Mouse (Mus musculus) CH12.LX (cell line): ENCODE data around the gene Smoc1. TPM values are rescaled to one million over a fixed set of nuclear protein-coding genes. Genes with fewer than 3 reads are reported as not detected.

Source experiments
- DNase-seq: peaks from one replicate; pipeline ENCODE4 v3.0.0-alpha.2; 2013; ENCODE audit errors: extremely low read depth
- H3K27ac ChIP-seq: 2 replicates; pipeline ENCODE4 v1.5.1; 2012; ENCODE audit warnings: low read depth, mild to moderate bottlenecking, control low read depth, moderate library complexity; ENCODE audit not compliant: insufficient read depth
- H3K27me3 ChIP-seq: replicated peaks from 2 replicates; pipeline ENCODE3; 2012; ENCODE audit warnings: inconsistent platforms
- H3K36me3 ChIP-seq, 2 experiments: replicated peaks in 1 of 2; 2 replicates each; pipeline versions ENCODE3 to v1.6.1; 2012; ENCODE audit warnings: inconsistent platforms in 1 of 2, low read length in 1 of 2, mild to moderate bottlenecking in 1 of 2, mixed read lengths in 1 of 2, moderate library complexity in 1 of 2; ENCODE audit not compliant: control insufficient read depth in 1 of 2, insufficient read depth in 1 of 2
- H3K4me1 ChIP-seq, 2 experiments: 2 replicates each; pipeline ENCODE4 v1.6.1; 2012; ENCODE audit warnings: inconsistent platforms in 1 of 2, moderate library complexity in 1 of 2; ENCODE audit not compliant: insufficient read depth in 2 of 2, control insufficient read depth in 1 of 2
- H3K4me2 ChIP-seq: 2 replicates; pipeline ENCODE4 v1.6.1; 2012; ENCODE audit warnings: low read depth, mild to moderate bottlenecking, control low read depth; ENCODE audit not compliant: poor library complexity, insufficient read depth, severe bottlenecking
- H3K4me3 ChIP-seq, 3 experiments: fragments of 150-350 bp in 1 of 3; sonication (generic) in 1 of 3; replicated peaks in 1 of 3; 2 replicates each; pipeline versions ENCODE3 to v1.5.1; 2011 to 2012; ENCODE audit warnings: low read depth in 2 of 3, low read length in 2 of 3, mild to moderate bottlenecking in 2 of 3, moderate library complexity in 2 of 3, control low read depth in 1 of 3, improper control_type of control experiment in 1 of 3, inconsistent platforms in 1 of 3, mixed read lengths in 1 of 3; ENCODE audit not compliant: poor library complexity in 1 of 3
- H3K79me2 ChIP-seq: replicated peaks from 2 replicates; pipeline ENCODE4 v1.6.1; 2012; ENCODE audit warnings: mild to moderate bottlenecking, moderate library complexity; ENCODE audit not compliant: control insufficient read depth, poor library complexity, insufficient read depth, severe bottlenecking; ENCODE audit errors: extremely low read depth
- H3K9ac ChIP-seq: 2 replicates; pipeline ENCODE4 v1.6.1; 2012; ENCODE audit warnings: low read depth, mild to moderate bottlenecking, control low read depth, moderate library complexity; ENCODE audit not compliant: insufficient read depth
- H3K9me3 ChIP-seq: replicated peaks from 2 replicates; pipeline ENCODE3; 2012; ENCODE audit warnings: low read length, inconsistent platforms, mixed read lengths
- BHLHE40 ChIP-seq: IDR thresholded peaks from 2 replicates; pipeline ENCODE4 v1.6.1; 2011; ENCODE audit warnings: mild to moderate bottlenecking, low read depth, low read length, improper control_type of control experiment
- CHD1 ChIP-seq: IDR thresholded peaks from 2 replicates; pipeline ENCODE4 v1.6.1; 2012; ENCODE audit warnings: low read depth, low read length, improper control_type of control experiment, inconsistent platforms
- CTCF ChIP-seq, 2 experiments: IDR thresholded peaks in 1 of 2; conservative IDR thresholded peaks in 1 of 2; 2 replicates each; pipeline ENCODE4 v1.5.1; 2011 to 2012; ENCODE audit warnings: low read depth in 2 of 2, low read length in 2 of 2, improper control_type of control experiment in 1 of 2, inconsistent platforms in 1 of 2, mild to moderate bottlenecking in 1 of 2, moderate library complexity in 1 of 2
- ELF1 ChIP-seq: IDR thresholded peaks from 2 replicates; pipeline ENCODE4 v1.6.1; 2014; ENCODE audit warnings: low read depth, mild to moderate bottlenecking, inconsistent platforms, low read length, improper control_type of control experiment
- ETS1 ChIP-seq: conservative IDR thresholded peaks from 2 replicates; pipeline ENCODE4 v1.6.1; 2012; ENCODE audit warnings: low read depth, mild to moderate bottlenecking, inconsistent platforms, low read length, improper control_type of control experiment, moderate library complexity
- GABPA ChIP-seq: IDR thresholded peaks from 2 replicates; pipeline ENCODE4 v1.6.1; 2012; ENCODE audit warnings: low read depth, low read length, improper control_type of control experiment, inconsistent platforms; ENCODE audit not compliant: insufficient replicate concordance
- HCFC1 ChIP-seq: IDR thresholded peaks from 2 replicates; pipeline ENCODE4 v1.6.1; 2012; ENCODE audit warnings: low read depth, mild to moderate bottlenecking, inconsistent platforms, low read length, improper control_type of control experiment
- IRF4 ChIP-seq: IDR thresholded peaks from 2 replicates; pipeline ENCODE4 v1.6.1; 2014; ENCODE audit warnings: low read depth, mild to moderate bottlenecking, inconsistent platforms, low read length, improper control_type of control experiment
- JUND ChIP-seq: conservative IDR thresholded peaks from 2 replicates; pipeline ENCODE4 v1.6.1; 2011; ENCODE audit warnings: low read depth, low read length, improper control_type of control experiment
- MAFK ChIP-seq: IDR thresholded peaks from 2 replicates; pipeline ENCODE4 v1.6.1; 2011; ENCODE audit warnings: low read length, improper control_type of control experiment; ENCODE audit not compliant: insufficient replicate concordance
- MXI1 ChIP-seq: IDR thresholded peaks from 2 replicates; pipeline ENCODE4 v1.6.1; 2011; ENCODE audit warnings: mild to moderate bottlenecking, low read depth, low read length, improper control_type of control experiment
- MYC ChIP-seq: IDR thresholded peaks from 2 replicates; pipeline ENCODE4 v1.6.1; 2011; ENCODE audit warnings: low read depth, mild to moderate bottlenecking, improper control_type of control experiment, low read length
- NRF1 ChIP-seq: IDR thresholded peaks from 2 replicates; pipeline ENCODE4 v1.6.1; 2014; ENCODE audit warnings: low read depth, mild to moderate bottlenecking, inconsistent platforms, low read length, improper control_type of control experiment, moderate library complexity
- PAX5 ChIP-seq: IDR thresholded peaks from 2 replicates; pipeline ENCODE4 v1.6.1; 2012; ENCODE audit warnings: low read length, inconsistent platforms, mixed read lengths
- POLR2AphosphoS2 ChIP-seq: IDR thresholded peaks from 2 replicates; pipeline ENCODE4 v1.6.1; 2011; ENCODE audit warnings: low read depth, low read length, improper control_type of control experiment
- RAD21 ChIP-seq: IDR thresholded peaks from 2 replicates; pipeline ENCODE4 v1.6.1; 2011; ENCODE audit warnings: low read depth, mild to moderate bottlenecking, low read length, improper control_type of control experiment, moderate library complexity
- SIN3A ChIP-seq: IDR thresholded peaks from 2 replicates; pipeline ENCODE4 v1.6.1; 2012; ENCODE audit warnings: low read length, improper control_type of control experiment, inconsistent platforms
- TBP ChIP-seq: conservative IDR thresholded peaks from 2 replicates; pipeline ENCODE4 v1.6.1; 2011; ENCODE audit warnings: low read depth, low read length, improper control_type of control experiment
- USF1 ChIP-seq: IDR thresholded peaks from 2 replicates; pipeline ENCODE4 v1.6.1; 2014; ENCODE audit warnings: low read depth, mild to moderate bottlenecking, inconsistent platforms, low read length, improper control_type of control experiment
- USF2 ChIP-seq: conservative IDR thresholded peaks from 2 replicates; pipeline ENCODE4 v1.6.1; 2011; ENCODE audit warnings: low read depth, low read length, improper control_type of control experiment
- ZKSCAN1 ChIP-seq: IDR thresholded peaks from 2 replicates; pipeline ENCODE4 v1.6.1; 2012; ENCODE audit warnings: low read depth, inconsistent platforms, low read length, improper control_type of control experiment, borderline replicate concordance
- ZMIZ1 ChIP-seq: IDR thresholded peaks from 2 replicates; pipeline ENCODE4 v1.6.1; 2012; ENCODE audit warnings: low read depth, mild to moderate bottlenecking, inconsistent platforms, low read length, improper control_type of control experiment
- dilution Hi-C: fragments of 300-500 bp; cut with MboI; formaldehyde crosslinking; loops from 2 replicates; pipeline ENCODE4 v1.14.3; 2020; ENCODE audit warnings: low sequenced_read_pairs; ENCODE audit not compliant: extremely low pct_unique_long_range_greater_than_20kb, extremely low pct_ligation_motif_present
- in situ Hi-C: fragments of 300-500 bp; cut with MboI; formaldehyde crosslinking; loops from 3 replicates; pipeline ENCODE4 v1.14.3; 2019; ENCODE audit warnings: low sequenced_read_pairs, low pct_ligation_motif_present, low pct_unique_long_range_greater_than_20kb, mixed read lengths
- polyA plus RNA-seq: library from polyadenylated mRNA; unstranded; fragments of >175 nt; gene quantifications from 2 replicates; pipeline ENCODE4 v1.2.1, GENCODE M21; 2012; ENCODE audit warnings: low read depth; ENCODE audit not compliant: insufficient read length
- total RNA-seq, 2 experiments: library from RNA; depleted of rRNA; stranded (reverse); fragments of 300-350 nt in 1 of 2; fragments of >200 nt in 1 of 2; gene quantifications; 2 replicates each; pipeline ENCODE4 v1.2.3; 2012 to 2014

Smoc1 gene
- total and polyA plus RNA-seq, 3 experiments, result 11.0 to 23.0 (median 11.6) TPM

DNA sequence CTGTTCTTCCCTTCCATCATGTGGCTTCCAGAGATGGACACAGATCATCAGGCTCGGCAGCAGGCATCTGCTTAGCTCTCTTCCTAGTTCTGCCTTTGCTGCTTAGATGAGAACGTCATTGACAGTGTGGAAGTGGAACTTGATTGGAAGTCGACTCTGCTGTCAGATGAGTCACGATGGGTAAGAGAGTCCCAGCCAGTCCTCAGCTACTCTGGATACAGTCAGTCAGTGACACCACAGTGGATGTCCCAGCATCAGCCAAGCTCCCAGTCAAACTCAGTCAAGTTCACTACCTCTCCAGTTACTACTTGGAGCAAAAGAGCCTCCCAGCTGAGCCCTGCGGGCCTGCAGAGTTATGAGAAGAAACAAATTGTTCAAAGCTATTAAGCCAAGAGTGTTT lies 72.6 kb downstream of the Smoc1 start:
- in situ Hi-C loops, result no loop called here
- Histone ChIP-seq H3K27ac (no peak overlapping the region), H3K4me2 (no peak overlapping the region), H3K79me2 (no peaks in the 10 kb centered on the region), H3K4me1 (no peaks in the 10 kb centered on the region), H3K9ac (no peak overlapping the region), H3K36me3 (peaks cover 3 to 48% of the 10 kb centered on the region in 2 experiments), H3K27me3 (no peaks in the 10 kb centered on the region), H3K9me3 (no peaks in the 10 kb centered on the region)
- DNase-seq, result no peak
- TF ChIP-seq GABPA, result no peak
- no peak for TF ChIP-seq HCFC1
- no peak for TF ChIP-seq PAX5
- TF ChIP-seq RAD21, result no peak
- no peak for TF ChIP-seq ZKSCAN1
- no peak for TF ChIP-seq BHLHE40
- no peak for TF ChIP-seq USF2
- no peak for TF ChIP-seq MAFK
- no peak for TF ChIP-seq USF1
- TF ChIP-seq MYC, result no peak
- no peak for TF ChIP-seq SIN3A
- TF ChIP-seq IRF4, result no peak
- TF ChIP-seq JUND, result no peak
- no peak for TF ChIP-seq ETS1
- no peak for TF ChIP-seq CHD1
- TF ChIP-seq NRF1, result no peak
- TF ChIP-seq, all 38 proteins: peak for 0
- dilution Hi-C loops, result no loop called here
- H3K4me3 ChIP-seq, result no peak overlapping the region

DNA sequence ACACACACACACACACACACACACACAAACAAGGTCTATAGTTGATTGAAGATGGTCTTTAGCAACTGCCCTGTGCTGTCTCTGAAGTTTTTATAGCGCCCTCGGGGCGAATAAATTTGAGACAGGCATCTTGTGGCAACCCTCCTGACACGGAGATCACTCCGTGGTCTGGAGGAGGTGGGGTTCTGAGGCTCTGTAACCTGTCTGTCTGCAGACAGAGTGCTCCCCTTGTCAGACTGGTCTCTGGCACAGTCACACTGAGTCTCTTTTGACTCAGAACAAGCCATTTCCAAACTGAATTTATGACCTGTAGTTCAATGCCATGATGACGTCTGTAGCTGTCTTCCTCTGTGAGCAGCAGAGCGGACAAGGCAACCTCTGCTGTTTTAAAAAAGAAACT lies 75.1 kb downstream of the Smoc1 start:
- no peaks in the 10 kb centered on the region for H3K27me3 ChIP-seq
- no peak overlapping the region for H3K4me2 ChIP-seq
- DNase-seq, result no peak
- H3K79me2 ChIP-seq, result no peaks in the 10 kb centered on the region
- no peak for TF ChIP-seq ZMIZ1
- TF ChIP-seq ELF1, result no peak
- no peak for TF ChIP-seq TBP
- TF ChIP-seq POLR2AphosphoS2, result no peak
- no peak for TF ChIP-seq CTCF (conservative IDR thresholded peaks at IDR 0.05 in 1 of 2, IDR thresholded peaks at IDR 0.05 in 1 of 2; ENCODE audit: low read depth in 2 of 2, low read length in 2 of 2)
- TF ChIP-seq CHD1, result no peak
- no peak for TF ChIP-seq BHLHE40
- no peak for TF ChIP-seq MAFK
- TF ChIP-seq MXI1, result no peak
- TF ChIP-seq ETS1, result no peak
- in situ Hi-C loops, result no loop called here
- peaks cover 13 to 64% of the 10 kb centered on the region in 2 experiments for H3K36me3 ChIP-seq
- H3K4me1 ChIP-seq, result no peaks in the 10 kb centered on the region
- dilution Hi-C loops, result no loop called here
- no peak overlapping the region for H3K4me3 ChIP-seq
- no peak overlapping the region for H3K9ac ChIP-seq
- H3K9me3 ChIP-seq, result no peaks in the 10 kb centered on the region
- no peak overlapping the region for H3K27ac ChIP-seq
